Mouse (Mus musculus) forebrain, embryonic 12.5 days (tissue): ENCODE measurements around the gene Mrgprb1. TPM values are rescaled to one million over a fixed set of nuclear protein-coding genes. Genes with fewer than 3 reads are reported as not detected.
"Not testable (repeated sequence)": the region's sequence is repeated elsewhere in the genome, so short reads cannot be mapped to it uniquely, and the experiment has no call there.

Experiments
- ATAC-seq: fragments of 200-750 bp; cut with Nextera tagmentation; 2 replicates; pipeline ENCODE4 v1.8.0; 2017; ENCODE audit warnings: moderate TSS enrichment; ENCODE audit not compliant: low FRiP score
- H3K27ac ChIP-seq: fragments of 300-500 bp; sonication (generic); 2 replicates; pipeline ENCODE4 v1.5.1; 2016; ENCODE audit warnings: mild to moderate bottlenecking
- H3K27me3 ChIP-seq: fragments of 300-500 bp; sonication (generic); 2 replicates; pipeline ENCODE4 v1.6.1; 2016; ENCODE audit warnings: mild to moderate bottlenecking
- H3K36me3 ChIP-seq: fragments of 300-500 bp; sonication (generic); replicated peaks from 2 replicates; pipeline ENCODE4 v1.6.1; 2016; ENCODE audit warnings: mild to moderate bottlenecking
- H3K4me1 ChIP-seq: fragments of 300-500 bp; sonication (generic); 2 replicates; pipeline ENCODE4 v1.6.1; 2016
- H3K4me2 ChIP-seq: fragments of 300-500 bp; sonication (generic); 2 replicates; pipeline ENCODE4 v1.6.1; 2016; ENCODE audit warnings: mild to moderate bottlenecking, moderate library complexity
- H3K4me3 ChIP-seq: fragments of 300-500 bp; sonication (generic); replicated peaks from 2 replicates; pipeline ENCODE4 v1.5.1; 2016; ENCODE audit warnings: mild to moderate bottlenecking
- H3K9ac ChIP-seq: fragments of 300-500 bp; sonication (generic); 2 replicates; pipeline ENCODE4 v1.6.1; 2016; ENCODE audit warnings: mild to moderate bottlenecking
- H3K9me3 ChIP-seq: fragments of 300-500 bp; sonication (generic); 2 replicates; pipeline ENCODE4 v1.6.1; 2016
- WGBS: fragments of 180-500 bp; shearing (Covaris S2); methylation state at CpG from one replicate; pipeline ENCODE4 v1.1.7; 2016; 5-methylcytosine and 5-hydroxymethylcytosine counted together
- polyA plus RNA-seq: library from polyadenylated mRNA; unstranded; fragments of >200 nt; fragmentation: Nextera tagmentation; extraction: Ambion mirVana; gene quantifications from 2 replicates; pipeline ENCODE4 v1.2.1, GENCODE M21; 2016

The Mrgprb1 gene
- not detected in 2 replicates for polyA plus RNA-seq

DNA sequence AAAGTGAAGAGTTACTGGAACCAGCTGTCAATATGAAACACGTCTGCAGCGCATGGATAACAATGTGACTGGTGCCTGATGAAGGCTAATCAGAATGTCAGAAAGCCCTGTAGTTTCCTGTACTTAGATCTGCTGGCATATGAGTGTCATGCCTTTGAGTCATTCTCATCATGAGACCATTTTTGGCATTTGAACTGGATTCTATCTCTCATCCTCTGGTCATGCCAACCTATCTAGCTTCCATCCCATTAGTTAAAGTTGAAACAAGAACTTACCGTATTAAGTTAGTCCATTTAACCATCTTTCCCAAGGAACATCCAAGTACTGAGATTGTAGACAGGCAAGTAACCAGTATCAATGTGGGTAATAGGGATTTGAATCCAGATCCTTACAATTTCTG lies at the start of gene Mrgprb1:
Mrgprb1 (minus strand) TSS at position 101 of the 400 bp plus-strand sequence.
- Histone ChIP-seq H3K4me1 (no peaks in the 10 kb centered on the region), H3K27ac (no peak within 1 kb of the TSS), H3K9ac (no peak within 1 kb of the TSS), H3K27me3 (no peaks in the 10 kb centered on the region), H3K36me3 (no peaks in the 10 kb centered on the region), H3K9me3 (peaks cover 30% of the 10 kb centered on the region), H3K4me2 (no peak within 1 kb of the TSS), H3K4me3 (no peak within 1 kb of the TSS)
- no peak for ATAC-seq
- WGBS = 86% methylated on average over 3 of the region's 3 CpGs

DNA sequence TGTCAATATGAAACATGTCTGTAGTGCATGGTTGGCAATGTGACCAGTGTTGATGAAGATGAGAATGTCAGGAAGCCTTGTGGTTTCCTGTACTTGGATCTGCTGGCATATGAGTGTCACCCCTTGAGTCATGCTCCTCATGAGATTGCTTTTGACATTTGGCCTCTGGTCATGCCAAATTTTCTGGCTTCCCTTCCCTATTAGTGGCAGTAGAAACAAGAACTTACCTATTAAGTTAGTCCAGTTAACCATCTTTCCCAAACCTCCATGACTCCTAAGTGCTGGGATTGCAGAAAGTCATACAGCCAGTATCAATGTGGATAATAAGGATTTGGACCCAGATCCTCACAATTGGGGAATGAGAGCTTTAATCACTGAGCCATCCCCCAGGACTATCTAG lies 43.1 kb upstream of the Mrgprb1 start, which contains the start of gene Mrgprx2:
Mrgprx2 (minus strand) TSS at position 101 of the 400 bp plus-strand sequence.
- H3K9me3 ChIP-seq = peaks cover 35% of the 10 kb centered on the region
- no peaks in the 10 kb centered on the region for H3K27me3 ChIP-seq
- ATAC-seq = no peak
- no peak within 1 kb of the TSS for H3K9ac ChIP-seq
- no peaks in the 10 kb centered on the region for H3K4me1 ChIP-seq
- no peaks in the 10 kb centered on the region for H3K36me3 ChIP-seq
- no peak within 1 kb of the TSS for H3K4me3 ChIP-seq
- H3K27ac ChIP-seq = no peak within 1 kb of the TSS
- H3K4me2 ChIP-seq = no peak within 1 kb of the TSS

DNA sequence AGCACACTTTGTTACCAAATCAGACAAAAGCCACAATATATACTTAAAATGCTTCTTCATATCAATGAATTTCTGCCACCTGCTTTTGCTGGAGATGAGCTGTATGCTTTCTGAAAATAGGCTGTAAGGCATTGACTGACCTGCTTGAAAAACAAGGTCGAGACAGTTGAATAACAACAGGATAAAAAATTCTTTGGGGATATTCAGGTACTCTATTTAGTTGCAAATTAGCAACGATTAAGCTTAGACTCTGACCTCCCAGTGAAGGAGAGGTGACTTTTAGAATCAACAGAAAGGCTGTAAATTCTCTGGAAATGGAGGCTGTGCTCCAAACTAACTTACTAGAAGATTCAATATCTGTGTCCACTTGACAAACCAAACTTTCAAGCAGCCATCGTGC lies 19.6 kb downstream of the Mrgprb1 start:
- Histone ChIP-seq H3K9ac (no peak overlapping the region), H3K27ac (no peak overlapping the region), H3K4me2 (no peak overlapping the region), H3K9me3 (peaks cover 31% of the 10 kb centered on the region), H3K4me3 (no peak overlapping the region), H3K27me3 (no peaks in the 10 kb centered on the region), H3K36me3 (no peaks in the 10 kb centered on the region), H3K4me1 (no peaks in the 10 kb centered on the region)
- ATAC-seq = no peak
- WGBS = 54% methylated on average over 3 of the region's 3 CpGs

DNA sequence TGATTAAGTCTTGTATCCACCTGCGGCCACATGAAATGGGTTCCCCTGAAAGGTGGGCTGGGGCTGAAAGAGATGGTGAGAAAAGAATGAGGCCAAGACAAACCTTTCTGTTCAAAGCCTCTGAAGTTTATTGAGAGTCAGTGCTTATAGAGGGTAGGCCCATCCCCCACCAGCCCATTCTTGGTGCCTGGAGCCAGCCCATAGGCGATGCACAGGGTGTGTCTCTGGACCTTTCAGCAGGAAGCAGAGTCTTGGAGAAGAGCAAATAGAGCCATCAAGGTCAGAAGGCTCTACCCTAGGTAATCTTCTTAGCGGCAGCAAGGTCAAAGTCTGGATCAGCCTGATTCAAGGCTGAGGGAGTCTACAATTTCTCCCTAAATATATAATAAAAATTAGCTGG lies 20.2 kb downstream of the Mrgprb1 start:
- ATAC-seq, H3K27ac ChIP-seq: not testable (repeated sequence)
- WGBS = 78% methylated on average over 3 of the region's 3 CpGs

More for the DNA sequence above, 20.2 kb downstream of the Mrgprb1 start:
- H3K4me3 ChIP-seq, H3K27me3 ChIP-seq, H3K4me2 ChIP-seq, H3K36me3 ChIP-seq, H3K4me1 ChIP-seq, H3K9ac ChIP-seq: not testable (repeated sequence)
- H3K9me3 ChIP-seq = peaks cover 31% of the 10 kb centered on the region

Other genes starting within 250 kb of the Mrgprb1 start
- not detected in 2 replicates for gene Mrgprb8, start 67.8 kb downstream of the Mrgprb1 start, polyA plus RNA-seq
- gene Mrgprx2, start 43.0 kb upstream of the Mrgprb1 start, polyA plus RNA-seq = not detected in 2 replicates
- not detected in 2 replicates for gene Mrgprb2, start 101.7 kb upstream of the Mrgprb1 start, polyA plus RNA-seq
- gene Mrgprb3, start 187.5 kb upstream of the Mrgprb1 start, polyA plus RNA-seq = not detected in 2 replicates